Mouse (Mus musculus): ENCODE measurements at regions not wholly inside any gene's neighbourhood (a gene's known extent, or its start where the extent isn't known, plus 50 kb on each side); places are given as distances from the start of the nearest gene placed in this dataset.
A peak's percentile ranks its signal among the peaks of the same experiment; 100 is the strongest.

DNA sequence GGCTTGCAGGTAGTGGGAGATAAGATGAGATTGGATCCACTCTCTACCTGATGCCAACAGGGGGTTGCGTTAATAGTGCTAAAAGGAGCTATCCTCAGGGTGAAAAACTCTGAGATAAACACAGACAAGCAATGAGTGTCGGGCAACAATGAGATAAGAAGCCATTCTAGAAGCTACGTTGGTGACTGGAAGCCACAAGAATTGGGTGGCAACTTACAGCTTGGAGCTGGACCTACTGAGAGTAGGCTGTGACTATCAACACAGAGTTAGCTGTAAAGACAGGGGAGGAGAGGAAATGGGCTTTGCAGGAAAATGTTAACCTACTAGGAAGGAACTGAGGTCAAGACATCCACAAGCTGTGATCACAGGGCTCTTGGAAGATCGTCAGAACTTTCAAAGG, 388.9 kb upstream of the Hnrnpa3 start:
- no peak overlapping the region for H3K9ac ChIP-seq (replicated peaks; ENCODE audit: low read length)
- no peak overlapping the region for H3K27ac ChIP-seq
- H3K9me3 ChIP-seq (ENCODE audit: low read length), result no peaks in the 10 kb centered on the region
- H3K4me2 ChIP-seq (ENCODE audit: low read depth, low read length), result no peak overlapping the region
- 0 out of 2 replicates have a peak, but pooled peaks cover 2% of the 10 kb centered on the region for H3K4me1 ChIP-seq (ENCODE audit: insufficient read depth, low read length)
- ATAC-seq, result no peak
- H3K36me3 ChIP-seq (ENCODE audit: insufficient read depth, low read length), result no peaks in the 10 kb centered on the region
- TF ChIP-seq CTCF (IDR thresholded peaks at IDR 0.05; ENCODE audit: low read depth), result no peak
- no peak overlapping the region for H3K4me3 ChIP-seq (ENCODE audit: low read length)
- no peaks in the 10 kb centered on the region for H3K27me3 ChIP-seq (ENCODE audit: insufficient read depth, low read length)
- WGBS, result 82% methylated on average over 4 of the region's 4 CpGs
- no peak for DNase-seq (ENCODE audit: low spot score)

DNA sequence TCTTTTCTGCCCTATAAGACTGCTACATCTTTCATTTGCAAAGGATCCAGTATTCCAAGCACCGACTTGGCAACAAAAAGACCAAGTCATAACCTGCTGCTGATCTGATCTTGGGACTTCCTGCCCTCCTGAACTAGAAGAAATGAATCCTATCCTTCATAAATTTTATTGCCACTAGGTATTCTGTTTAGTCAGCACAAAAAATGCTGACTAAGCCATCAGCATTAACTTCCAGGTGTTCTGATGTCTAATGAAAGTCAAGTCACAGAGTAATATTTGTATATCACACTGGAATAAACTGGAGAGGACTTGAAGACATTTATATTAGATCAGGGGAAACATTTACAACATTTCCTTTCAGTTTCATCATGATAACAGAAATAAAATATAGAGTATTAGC, 371.2 kb upstream of the Hnrnpa3 start:
- H3K4me3 ChIP-seq (ENCODE audit: low read length), result no peak overlapping the region
- no peak overlapping the region for H3K9ac ChIP-seq (replicated peaks; ENCODE audit: low read length)
- no peak overlapping the region for H3K27ac ChIP-seq
- H3K9me3 ChIP-seq (ENCODE audit: low read length), result no peaks in the 10 kb centered on the region
- no peak for TF ChIP-seq CTCF (IDR thresholded peaks at IDR 0.05; ENCODE audit: low read depth)
- no peak for DNase-seq (ENCODE audit: low spot score)
- no peak for ATAC-seq
- no peaks in the 10 kb centered on the region for H3K27me3 ChIP-seq (ENCODE audit: insufficient read depth, low read length)
- H3K36me3 ChIP-seq (ENCODE audit: insufficient read depth, low read length), result no peaks in the 10 kb centered on the region
- H3K4me2 ChIP-seq (ENCODE audit: low read depth, low read length), result no peak overlapping the region
- H3K4me1 ChIP-seq (ENCODE audit: insufficient read depth, low read length), result no peaks in the 10 kb centered on the region
- 91% methylated on average over 1 of the region's 1 CpGs for WGBS

- H3K4me2 ChIP-seq (ENCODE audit: low read depth, low read length), result no peak overlapping the region
- H3K9me3 ChIP-seq (ENCODE audit: low read length), result no peaks in the 10 kb centered on the region
- no peak overlapping the region for H3K9ac ChIP-seq (replicated peaks; ENCODE audit: low read length)
- no peaks in the 10 kb centered on the region for H3K4me1 ChIP-seq (ENCODE audit: insufficient read depth, low read length)
- H3K27ac ChIP-seq, result no peak overlapping the region
- H3K4me3 ChIP-seq (ENCODE audit: low read length), result no peak overlapping the region
- WGBS, result 90% methylated on average over 2 of the region's 2 CpGs
- no peaks in the 10 kb centered on the region for H3K27me3 ChIP-seq (ENCODE audit: insufficient read depth, low read length)
- no peaks in the 10 kb centered on the region for H3K36me3 ChIP-seq (ENCODE audit: insufficient read depth, low read length)
- DNase-seq (ENCODE audit: low spot score) (peak; percentile 20), ATAC-seq (no peak)
- peak; percentile 12; the same call in 1 of the 2 replicates for TF ChIP-seq CTCF (IDR thresholded peaks at IDR 0.05; ENCODE audit: low read depth)
These were observed 367.4 kb upstream of the Hnrnpa3 start for GRCm38 (mm10) chr2:75291674-75292073.

GRCm38 (mm10) chr2:75306821-75307220, 352.2 kb upstream of the Hnrnpa3 start:
- 81% methylated on average over 3 of the region's 3 CpGs for WGBS
- H3K36me3 ChIP-seq (ENCODE audit: insufficient read depth, low read length), result no peaks in the 10 kb centered on the region
- ATAC-seq (no peak), DNase-seq (ENCODE audit: low spot score) (no peak)
- H3K9me3 ChIP-seq (ENCODE audit: low read length), result no peaks in the 10 kb centered on the region
- H3K27ac ChIP-seq, result no peak overlapping the region
- no peak overlapping the region for H3K4me2 ChIP-seq (ENCODE audit: low read depth, low read length)
- no peaks in the 10 kb centered on the region for H3K4me1 ChIP-seq (ENCODE audit: insufficient read depth, low read length)
- H3K4me3 ChIP-seq (ENCODE audit: low read length), result no peak overlapping the region
- H3K9ac ChIP-seq (replicated peaks; ENCODE audit: low read length), result no peak overlapping the region
- TF ChIP-seq CTCF (IDR thresholded peaks at IDR 0.05; ENCODE audit: low read depth), result no peak
- no peaks in the 10 kb centered on the region for H3K27me3 ChIP-seq (ENCODE audit: insufficient read depth, low read length)

- Histone ChIP-seq H3K4me1 (ENCODE audit: insufficient read depth, low read length) (no peaks in the 10 kb centered on the region), H3K27ac (no peak overlapping the region), H3K27me3 (ENCODE audit: insufficient read depth, low read length) (no peaks in the 10 kb centered on the region), H3K9ac (replicated peaks; ENCODE audit: low read length) (no peak overlapping the region), H3K9me3 (ENCODE audit: low read length) (no peaks in the 10 kb centered on the region), H3K4me2 (ENCODE audit: low read depth, low read length) (no peak overlapping the region), H3K36me3 (ENCODE audit: insufficient read depth, low read length) (no peaks in the 10 kb centered on the region), H3K4me3 (ENCODE audit: low read length) (no peak overlapping the region)
- ATAC-seq, result no peak
- no peak for DNase-seq (ENCODE audit: low spot score)
- TF ChIP-seq CTCF (IDR thresholded peaks at IDR 0.05; ENCODE audit: low read depth), result no peak
- 28% methylated on average over 4 of the region's 4 CpGs for WGBS
These were observed 347.9 kb upstream of the Hnrnpa3 start for GRCm38 (mm10) chr2:75311191-75311590.

- no peaks in the 10 kb centered on the region for H3K9me3 ChIP-seq (ENCODE audit: low read length)
- DNase-seq (ENCODE audit: low spot score) (peak; percentile 77), ATAC-seq (no peak)
- no peaks in the 10 kb centered on the region for H3K4me1 ChIP-seq (ENCODE audit: insufficient read depth, low read length)
- no peak overlapping the region for H3K4me3 ChIP-seq (ENCODE audit: low read length)
- no peak overlapping the region for H3K9ac ChIP-seq (replicated peaks; ENCODE audit: low read length)
- no peak overlapping the region for H3K27ac ChIP-seq
- H3K27me3 ChIP-seq (ENCODE audit: insufficient read depth, low read length), result no peaks in the 10 kb centered on the region
- H3K36me3 ChIP-seq (ENCODE audit: insufficient read depth, low read length), result no peaks in the 10 kb centered on the region
- H3K4me2 ChIP-seq (ENCODE audit: low read depth, low read length), result 0 out of 2 replicates have a peak overlapping the region, but pooled peaks have one; percentile 25
- 13% methylated on average over 7 of the region's 7 CpGs for WGBS
- TF ChIP-seq CTCF (IDR thresholded peaks at IDR 0.05; ENCODE audit: low read depth), result peak; percentile 74
These were observed 346.8 kb upstream of the Hnrnpa3 start for GRCm38 (mm10) chr2:75312246-75312645.

- H3K9me3 ChIP-seq (ENCODE audit: low read length), result no peaks in the 10 kb centered on the region
- no peak overlapping the region for H3K4me2 ChIP-seq (ENCODE audit: low read depth, low read length)
- H3K4me1 ChIP-seq (ENCODE audit: insufficient read depth, low read length), result no peaks in the 10 kb centered on the region
- WGBS, result 50% methylated on average over 7 of the region's 7 CpGs
- no peaks in the 10 kb centered on the region for H3K27me3 ChIP-seq (ENCODE audit: insufficient read depth, low read length)
- no peak for ATAC-seq
- H3K27ac ChIP-seq, result no peak overlapping the region
- TF ChIP-seq CTCF (IDR thresholded peaks at IDR 0.05; ENCODE audit: low read depth), result no peak
- H3K36me3 ChIP-seq (ENCODE audit: insufficient read depth, low read length), result no peaks in the 10 kb centered on the region
- no peak for DNase-seq (ENCODE audit: low spot score)
- H3K9ac ChIP-seq (replicated peaks; ENCODE audit: low read length), result no peak overlapping the region
- no peak overlapping the region for H3K4me3 ChIP-seq (ENCODE audit: low read length)
These were observed 343.7 kb upstream of the Hnrnpa3 start for GRCm38 (mm10) chr2:75315341-75315740.

All from hindbrain, postnatal 0 days (tissue).